ENCODE assay signal across 8 mouse cellular contexts in the genomic region with DNA sequence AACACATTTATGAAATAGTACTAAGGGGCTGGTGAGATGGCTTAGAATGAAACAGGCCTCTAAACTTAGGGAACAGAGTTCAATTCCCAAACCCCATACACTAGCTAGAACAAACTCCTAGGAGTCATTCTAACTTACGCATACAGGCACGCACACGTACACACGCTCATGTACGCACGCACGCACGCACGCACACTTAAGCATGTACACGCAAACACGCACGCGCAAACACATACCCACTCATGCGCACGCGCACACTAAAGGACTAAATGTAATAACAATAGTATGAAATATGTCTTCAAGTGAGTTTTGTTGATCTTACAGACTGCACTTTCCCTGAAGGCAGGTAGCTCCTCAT.
DNase-seq lines count a peak whose midpoint lies in the region; ATAC-seq and TF ChIP-seq lines count a peak whose summit lies in the region.

No protein-coding gene starts in this region.

- H3K9ac ChIP-seq in liver, embryonic 15.5 days = no peak overlapping the region

- H3K36me3 ChIP-seq in erythroblast, embryonic 14.5 days (ENCODE audit: control insufficient read depth) = no peaks in the 10 kb centered on the region; the same call in 1 of the 2 replicates
- peaks cover 28% of the 10 kb centered on the region for H3K36me3 ChIP-seq in E14TG2a.4 (ENCODE audit: insufficient read depth, low read length)
- peaks cover 25% of the 10 kb centered on the region for H3K36me3 ChIP-seq in hindbrain, embryonic 10.5 days
- no peaks in the 10 kb centered on the region for H3K36me3 ChIP-seq in liver, embryonic 15.5 days (replicated peaks)

- H3K4me1 ChIP-seq in erythroblast, embryonic 14.5 days (ENCODE audit: control insufficient read depth) = peaks cover 11% of the 10 kb centered on the region
- H3K4me1 ChIP-seq in E14TG2a.4 (replicated peaks; ENCODE audit: low read depth, low read length) = peaks cover 28% of the 10 kb centered on the region
- H3K4me1 ChIP-seq in hindbrain, embryonic 10.5 days (replicated peaks) = peaks cover 10% of the 10 kb centered on the region
- peaks cover 7% of the 10 kb centered on the region for H3K4me1 ChIP-seq in liver, embryonic 15.5 days (replicated peaks)

- no peak for TF ChIP-seq CTCF in E14TG2a.4 (conservative IDR thresholded peaks at IDR 0.05; ENCODE audit: low read length)

- no peak for ATAC-seq in erythroblast, adult 5-6 weeks (replicated peaks; ENCODE audit: low FRiP score, poor library complexity, severe bottlenecking)
- peak; percentile 14; the same call in 1 of the 2 replicates for ATAC-seq in liver, embryonic 15.5 days (ENCODE audit: insufficient read depth)

- no peak for DNase-seq in hindbrain, embryonic 10.5 days (ENCODE audit: low spot score)
- DNase-seq in adipocyte (ENCODE audit: low spot score) = no peak
- no peak for DNase-seq in cerebellum, postnatal 4 days (ENCODE audit: low spot score in 2 of 2)
- DNase-seq in thymus, postnatal 14 days = no peak

- peaks cover 9% of the 10 kb centered on the region for H3K9me3 ChIP-seq in erythroblast, embryonic 14.5 days (ENCODE audit: control insufficient read depth, low read length)
- H3K9me3 ChIP-seq in E14TG2a.4 (ENCODE audit: low read length) = no peaks in the 10 kb centered on the region
- peaks cover 14% of the 10 kb centered on the region for H3K9me3 ChIP-seq in hindbrain, embryonic 10.5 days
- no peaks in the 10 kb centered on the region for H3K9me3 ChIP-seq in liver, embryonic 15.5 days (replicated peaks)

- peak overlapping the region; percentile 76 for H3K4me2 ChIP-seq in liver, embryonic 15.5 days

- H3K27me3 ChIP-seq in erythroblast, embryonic 14.5 days (ENCODE audit: control insufficient read depth) = peaks cover 2% of the 10 kb centered on the region; the same call in 1 of the 2 replicates
- H3K27me3 ChIP-seq in E14TG2a.4 (ENCODE audit: insufficient read depth, low read length) = no peaks in the 10 kb centered on the region
- no peaks in the 10 kb centered on the region for H3K27me3 ChIP-seq in hindbrain, embryonic 10.5 days (ENCODE audit: insufficient read depth, poor library complexity, severe bottlenecking)
- H3K27me3 ChIP-seq in liver, embryonic 15.5 days = no peaks in the 10 kb centered on the region

- peak overlapping the region; percentile 67 for H3K4me3 ChIP-seq in erythroblast, embryonic 14.5 days (replicated peaks)
- peak overlapping the region; percentile 94 for H3K4me3 ChIP-seq in E14TG2a.4 (replicated peaks; ENCODE audit: low read length)
- peak overlapping the region; percentile 61 for H3K4me3 ChIP-seq in hindbrain, embryonic 10.5 days
- H3K4me3 ChIP-seq in liver, embryonic 15.5 days (replicated peaks) = peak overlapping the region; percentile 62

- WGBS in hindbrain, embryonic 10.5 days = 72% methylated on average over 16 of the region's 16 CpGs
- 79% methylated on average over 16 of the region's 16 CpGs for WGBS in liver, embryonic 15.5 days (ENCODE audit: insufficient replicate concordance)

- no peak overlapping the region for H3K27ac ChIP-seq in hindbrain, embryonic 10.5 days
- H3K27ac ChIP-seq in liver, embryonic 15.5 days (replicated peaks) = no peak overlapping the region
